Mouse (Mus musculus) lung, embryonic 14.5 days (tissue): ENCODE measurements around the gene Creb5. TPM values are rescaled to one million over a fixed set of nuclear protein-coding genes. Genes with fewer than 3 reads are reported as not detected.
A peak's percentile ranks its signal among the peaks of the same experiment; 100 is the strongest.

Experiments used
- ATAC-seq: fragments of 200-750 bp; cut with Nextera tagmentation; 2 replicates; pipeline ENCODE4 v1.8.0; 2017; ENCODE audit warnings: mild to moderate bottlenecking, moderate TSS enrichment, moderate library complexity; ENCODE audit not compliant: insufficient read depth
- DNase-seq: peaks from one replicate; pipeline ENCODE4 v3.0.0-alpha.2; 2015
- H3K27ac ChIP-seq: fragments of 300-500 bp; sonication (generic); 2 replicates; pipeline ENCODE4 v1.5.1; 2014; ENCODE audit warnings: low read depth, mild to moderate bottlenecking, moderate library complexity
- H3K27me3 ChIP-seq: fragments of 300-500 bp; sonication (generic); 2 replicates; pipeline ENCODE4 v1.6.1; 2014; ENCODE audit warnings: low read length, control low read depth; ENCODE audit not compliant: insufficient read depth
- H3K36me3 ChIP-seq: fragments of 300-500 bp; sonication (generic); 2 replicates; pipeline ENCODE4 v1.6.1; 2014; ENCODE audit warnings: control low read depth; ENCODE audit not compliant: insufficient read depth
- H3K4me1 ChIP-seq: fragments of 300-500 bp; sonication (generic); 2 replicates; pipeline ENCODE4 v1.6.1; 2014; ENCODE audit warnings: antibody characterized with exemption, control low read depth; ENCODE audit not compliant: insufficient read depth
- H3K4me2 ChIP-seq: fragments of 300-500 bp; sonication (generic); 2 replicates; pipeline ENCODE4 v1.6.1; 2014; ENCODE audit warnings: mild to moderate bottlenecking
- H3K4me3 ChIP-seq: fragments of 300-500 bp; sonication (generic); 2 replicates; pipeline ENCODE4 v1.5.1; 2014; ENCODE audit warnings: low read depth, low read length
- H3K9ac ChIP-seq: fragments of 300-500 bp; sonication (generic); 2 replicates; pipeline ENCODE4 v1.6.1; 2014
- H3K9me3 ChIP-seq: fragments of 300-500 bp; sonication (generic); 2 replicates; pipeline ENCODE4 v1.6.1; 2016; ENCODE audit warnings: low read depth, low read length, control low read depth
- CTCF ChIP-seq: IDR thresholded peaks from 2 replicates; pipeline ENCODE4 v1.5.1; 2016; ENCODE audit warnings: antibody characterized with exemption, low read depth
- WGBS: fragments of 180-500 bp; shearing (Covaris S2); extraction: QIAGEN DNeasy Blood & Tissue Kit; methylation state at CpG from one replicate; pipeline ENCODE4 v1.1.7; 2014; 5-methylcytosine and 5-hydroxymethylcytosine counted together
- polyA plus RNA-seq: library from polyadenylated mRNA; unstranded; fragments of >200 nt; fragmentation: Nextera tagmentation; extraction: Ambion mirVana; gene quantifications from 2 replicates; pipeline ENCODE4 v1.2.1, GENCODE M21; 2014

Creb5 gene
- polyA plus RNA-seq, 1 experiment from 2014 or later = 6.4 TPM

DNA sequence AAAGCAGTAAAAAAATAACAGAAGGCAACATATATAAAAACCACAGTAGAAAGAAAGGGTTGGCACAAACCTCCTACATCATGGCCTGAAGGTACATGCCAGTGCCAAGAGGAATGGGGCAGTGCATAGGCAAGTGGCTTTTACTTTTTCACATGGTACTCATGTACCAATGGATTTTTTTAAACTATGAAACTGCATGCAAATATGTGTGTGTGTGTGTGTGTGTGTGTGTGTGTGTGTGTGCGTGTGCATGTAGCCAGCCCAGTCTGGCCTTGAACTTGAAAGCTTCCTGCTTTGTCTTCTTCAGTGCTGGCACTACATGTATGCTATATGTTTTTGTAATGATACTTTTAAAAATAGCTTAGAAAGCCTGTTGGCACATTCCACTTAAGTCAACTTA lies 391.2 kb downstream of the Creb5 start:
- DNase-seq (no peak), ATAC-seq (no peak)
- H3K27me3 ChIP-seq = no peaks in the 10 kb centered on the region
- H3K9ac ChIP-seq = no peak overlapping the region
- no peak for TF ChIP-seq CTCF
- H3K36me3 ChIP-seq = no peaks in the 10 kb centered on the region
- H3K4me3 ChIP-seq = no peak overlapping the region
- no peaks in the 10 kb centered on the region for H3K9me3 ChIP-seq
- H3K4me1 ChIP-seq = no peaks in the 10 kb centered on the region
- no peak overlapping the region for H3K4me2 ChIP-seq
- no peak overlapping the region for H3K27ac ChIP-seq
- WGBS = 87% methylated on average over 1 of the region's 1 CpGs

- no peak for TF ChIP-seq CTCF
- H3K27ac ChIP-seq = no peak overlapping the region
- H3K4me3 ChIP-seq = no peak overlapping the region
- no peaks in the 10 kb centered on the region for H3K9me3 ChIP-seq
- DNase-seq (no peak), ATAC-seq (no peak)
- 81% methylated on average over 8 of the region's 8 CpGs for WGBS
- H3K36me3 ChIP-seq = no peaks in the 10 kb centered on the region
- H3K9ac ChIP-seq = no peak overlapping the region
- no peaks in the 10 kb centered on the region for H3K4me1 ChIP-seq
- H3K4me2 ChIP-seq = no peak overlapping the region
- H3K27me3 ChIP-seq = no peaks in the 10 kb centered on the region
Measured at GRCm38 (mm10) chr6:53680046-53680445, 393.0 kb downstream of the Creb5 start.

- WGBS = 72% methylated on average over 2 of the region's 2 CpGs
- Histone ChIP-seq H3K27me3 (no peaks in the 10 kb centered on the region), H3K4me1 (peaks cover 4% of the 10 kb centered on the region; the same call in 1 of the 2 replicates), H3K27ac (no peak overlapping the region), H3K9ac (no peak overlapping the region), H3K4me2 (no peak overlapping the region), H3K9me3 (no peaks in the 10 kb centered on the region), H3K4me3 (no peak overlapping the region), H3K36me3 (no peaks in the 10 kb centered on the region)
- TF ChIP-seq CTCF = no peak
- DNase-seq (no peak), ATAC-seq (no peak)
Measured at GRCm38 (mm10) chr6:53684416-53684815, 397.3 kb downstream of the Creb5 start.

DNA sequence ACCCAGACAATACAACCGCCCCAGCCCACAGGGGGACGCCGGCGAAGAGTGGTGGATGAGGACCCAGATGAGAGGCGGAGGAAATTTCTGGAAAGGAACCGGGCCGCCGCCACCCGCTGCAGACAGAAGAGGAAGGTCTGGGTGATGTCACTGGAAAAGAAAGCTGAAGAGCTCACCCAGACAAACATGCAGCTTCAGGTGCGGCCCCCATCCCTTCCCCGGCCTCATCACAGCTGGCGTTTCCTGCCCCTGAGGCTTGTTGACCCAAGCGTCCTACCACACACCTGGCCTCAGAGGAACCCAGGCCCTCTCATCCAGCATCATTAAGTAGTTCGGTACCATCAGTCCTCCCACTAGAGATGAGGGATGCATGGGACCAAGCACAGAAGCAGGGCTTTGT lies 398.3 kb downstream of the Creb5 start:
- ATAC-seq (no peak), DNase-seq (no peak)
- no peaks in the 10 kb centered on the region for H3K9me3 ChIP-seq
- no peaks in the 10 kb centered on the region for H3K27me3 ChIP-seq
- H3K27ac ChIP-seq = no peak overlapping the region
- no peak overlapping the region for H3K4me2 ChIP-seq
- H3K9ac ChIP-seq = no peak overlapping the region
- no peaks in the 10 kb centered on the region for H3K36me3 ChIP-seq
- WGBS = 84% methylated on average over 14 of the region's 14 CpGs
- no peak for TF ChIP-seq CTCF
- peaks cover 6% of the 10 kb centered on the region; the same call in 1 of the 2 replicates for H3K4me1 ChIP-seq
- no peak overlapping the region for H3K4me3 ChIP-seq

- WGBS = 31% methylated on average over 7 of the region's 7 CpGs
- Histone ChIP-seq H3K36me3 (no peaks in the 10 kb centered on the region), H3K27ac (no peak overlapping the region), H3K9ac (no peak overlapping the region), H3K4me3 (no peak overlapping the region), H3K4me2 (no peak overlapping the region), H3K4me1 (peaks cover 6% of the 10 kb centered on the region; the same call in 1 of the 2 replicates), H3K9me3 (no peaks in the 10 kb centered on the region), H3K27me3 (no peaks in the 10 kb centered on the region)
- DNase-seq = peak; percentile 82
- TF ChIP-seq CTCF = no peak
- peak; percentile 77 for ATAC-seq
Measured at GRCm38 (mm10) chr6:53688762-53689477, 401.9 kb downstream of the Creb5 start.

- H3K9me3 ChIP-seq = no peaks in the 10 kb centered on the region
- 76% methylated on average over 1 of the region's 1 CpGs for WGBS
Measured at GRCm38 (mm10) chr6:53691006-53691405, 403.9 kb downstream of the Creb5 start.

GRCm38 (mm10) chr6:53695216-53695615 lies 408.1 kb downstream of the Creb5 start:
- Histone ChIP-seq H3K27ac (no peak overlapping the region), H3K9ac (no peak overlapping the region), H3K4me1 (peaks cover 3% of the 10 kb centered on the region; the same call in 1 of the 2 replicates), H3K9me3 (no peaks in the 10 kb centered on the region), H3K36me3 (no peaks in the 10 kb centered on the region), H3K4me3 (no peak overlapping the region), H3K4me2 (no peak overlapping the region), H3K27me3 (no peaks in the 10 kb centered on the region)
- no peak for TF ChIP-seq CTCF
- WGBS = 80% methylated on average over 9 of the region's 9 CpGs
- ATAC-seq = no peak
- no peak for DNase-seq

More at GRCm38 (mm10) chr6:53691006-53691405, 403.9 kb downstream of the Creb5 start:
- no peaks in the 10 kb centered on the region for H3K36me3 ChIP-seq
- H3K4me1 ChIP-seq = peaks cover 6% of the 10 kb centered on the region; the same call in 1 of the 2 replicates
- H3K4me3 ChIP-seq = no peak overlapping the region
- no peak overlapping the region for H3K9ac ChIP-seq
- ATAC-seq (no peak), DNase-seq (peak; percentile 54)
- no peak for TF ChIP-seq CTCF
- H3K4me2 ChIP-seq = no peak overlapping the region
- H3K27me3 ChIP-seq = no peaks in the 10 kb centered on the region
- no peak overlapping the region for H3K27ac ChIP-seq
